Mouse (Mus musculus): ENCODE measurements at regions not wholly inside any gene's neighbourhood (a gene's known extent, or its start where the extent isn't known, plus 50 kb on each side); places are given as distances from the start of the nearest gene placed in this dataset.

DNA sequence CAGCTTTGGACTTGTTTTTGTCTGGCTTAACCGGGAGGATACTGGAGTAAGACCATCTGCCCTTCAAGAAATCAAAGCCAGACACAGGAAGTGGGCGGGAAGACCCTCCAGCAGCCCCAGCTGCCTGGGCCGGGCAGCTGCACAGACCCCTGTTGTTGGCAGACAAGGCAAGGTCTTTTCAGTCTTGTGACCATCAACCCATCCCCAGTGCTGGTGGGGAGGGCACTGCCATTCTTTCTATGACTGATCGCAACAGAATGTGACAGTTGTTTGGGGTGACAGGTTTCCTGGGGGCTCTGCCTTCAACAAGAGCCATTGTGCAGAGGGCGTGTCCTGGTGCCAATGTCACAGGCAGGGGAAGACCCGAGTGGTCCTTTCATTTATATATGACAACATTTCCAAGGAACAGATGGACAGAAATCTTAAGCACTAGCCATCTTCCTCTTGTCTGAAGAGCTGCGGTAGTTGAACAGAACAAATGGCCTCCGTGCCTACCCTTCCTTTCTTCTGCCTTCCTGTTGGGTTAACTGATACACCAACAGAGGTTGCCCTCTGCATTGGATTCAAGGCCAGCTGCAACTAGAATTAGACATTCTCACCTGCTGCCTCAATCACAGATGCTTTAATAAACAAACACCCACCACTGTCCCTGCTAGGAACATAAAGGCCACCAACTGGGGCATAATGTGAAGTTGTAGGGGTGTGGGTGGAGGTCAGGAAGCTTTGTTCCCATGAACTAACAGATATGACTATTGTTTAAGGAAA is 217.0 kb upstream of the Btg1 start:
- TF ChIP-seq CTCF (IDR thresholded peaks at IDR 0.05 in 2 of 3, conservative IDR thresholded peaks at IDR 0.05 in 1 of 3; ENCODE audit: control insufficient read depth in 1 of 3, insufficient read depth in 1 of 3, low read depth in 2 of 3, low read length in 3 of 3, poor library complexity in 1 of 3, severe bottlenecking in 1 of 3) (no peak), HCFC1 (IDR thresholded peaks at IDR 0.05; ENCODE audit: low read depth, low read length) (no peak), POLR2A (IDR thresholded peaks at IDR 0.05; ENCODE audit: control insufficient read depth in 1 of 2, insufficient read depth in 1 of 2, low read depth in 1 of 2, low read length in 2 of 2, poor library complexity in 1 of 2) (no peak), GATA1 (IDR thresholded peaks at IDR 0.05; ENCODE audit: low read depth, low read length) (no peak), CHD2 (IDR thresholded peaks at IDR 0.05; ENCODE audit: low read length) (no peak), UBTF (IDR thresholded peaks at IDR 0.05; ENCODE audit: borderline replicate concordance, insufficient read depth, low read depth, low read length) (no peak)
